In genomic region chr4:132796196-132796886, GRCm38 (mm10) we compare ENCODE assay signal across 8 mouse cellular contexts. TPM values are rescaled to one million over a fixed set of nuclear protein-coding genes. Genes with fewer than 3 reads are reported as not detected.
DNase-seq lines count a peak whose midpoint lies in the region; ATAC-seq and TF ChIP-seq lines count a peak whose summit lies in the region.

Gene Themis2 (minus strand): TSS chr4:132796387.

- peak within 1 kb of the TSS; percentile 81 for H3K4me3 ChIP-seq in ES-Bruce4 (ENCODE audit: low read depth, low read length)
- peak within 1 kb of the TSS; percentile 33 for H3K4me3 ChIP-seq in forebrain, embryonic 12.5 days (replicated peaks)

- intact Hi-C loops in heart, postnatal 25 days (cut with DNase I): no loop called here

- H3K4me1 ChIP-seq in ES-Bruce4 (ENCODE audit: control insufficient read depth, insufficient read depth, low read length): no peaks in the 10 kb centered on the region
- H3K4me1 ChIP-seq in forebrain, embryonic 12.5 days: peaks cover 6% of the 10 kb centered on the region

- peak; percentile 87 to 94 for DNase-seq in adrenal gland, postnatal 36 days
- peak; percentile 54 for DNase-seq in heart, postnatal 25 days (ENCODE audit: low spot score)
- peak; percentile 85 to 89 for DNase-seq in kidney, postnatal 4 days
- peak; percentile 83 to 87 for DNase-seq in lung, postnatal 4 days
- DNase-seq in retina, embryonic 14.5 days (ENCODE audit: low spot score): peak; percentile 77
- peak; percentile 81 for DNase-seq in urinary bladder, postnatal 14 days (ENCODE audit: low spot score)

- TF ChIP-seq EP300 in ES-Bruce4 (IDR thresholded peaks at IDR 0.05; ENCODE audit: insufficient read depth, low read depth, low read length): no peak

- no peak within 1 kb of the TSS for H3K27ac ChIP-seq in ES-Bruce4 (ENCODE audit: insufficient read depth, low read length)
- no peak within 1 kb of the TSS for H3K27ac ChIP-seq in forebrain, embryonic 12.5 days

- no peak for TF ChIP-seq CTCF in ES-Bruce4 (IDR thresholded peaks at IDR 0.05; ENCODE audit: low read depth, low read length)

- H3K4me2 ChIP-seq in forebrain, embryonic 12.5 days: peak within 1 kb of the TSS; percentile 54

- H3K27me3 ChIP-seq in ES-Bruce4 (ENCODE audit: control insufficient read depth, insufficient read depth, low read length, poor library complexity, severe bottlenecking): no peaks in the 10 kb centered on the region
- H3K27me3 ChIP-seq in forebrain, embryonic 12.5 days: peaks cover 31% of the 10 kb centered on the region

- no peak for ATAC-seq in forebrain, embryonic 12.5 days (ENCODE audit: low FRiP score)

- TF ChIP-seq POLR2A in ES-Bruce4 (IDR thresholded peaks at IDR 0.05; ENCODE audit: insufficient read depth, low read length): no peak

- 2% methylated on average over 21 of the region's 21 CpGs for WGBS in forebrain, embryonic 12.5 days

- H3K36me3 ChIP-seq in ES-Bruce4 (ENCODE audit: control insufficient read depth, insufficient read depth, low read length, poor library complexity, severe bottlenecking): no peaks in the 10 kb centered on the region
- no peaks in the 10 kb centered on the region for H3K36me3 ChIP-seq in forebrain, embryonic 12.5 days (replicated peaks)

- peak within 1 kb of the TSS; percentile 12; the same call in 1 of the 2 replicates for H3K9ac ChIP-seq in ES-Bruce4 (ENCODE audit: low read depth, poor library complexity, severe bottlenecking)
- 0 out of 2 replicates have a peak within 1 kb of the TSS, but pooled peaks have one; percentile 25 for H3K9ac ChIP-seq in forebrain, embryonic 12.5 days

- H3K9me3 ChIP-seq in ES-Bruce4 (replicated peaks; ENCODE audit: control insufficient read depth, insufficient read depth, low read length, poor library complexity, severe bottlenecking): no peaks in the 10 kb centered on the region
- H3K9me3 ChIP-seq in forebrain, embryonic 12.5 days: no peaks in the 10 kb centered on the region

RNA-seq across cellular contexts. Expression of gene Themis2, which starts in this region (rescaled TPM):
- polyA plus RNA-seq in ES-Bruce4 (2011; ENCODE audit: insufficient read depth, insufficient read length, low read depth, missing spikeins): 0.72 and 0.84 TPM in 2 replicates
- total RNA-seq in adrenal gland, postnatal 36 days (2021): 1 to 10 TPM; 1.3 to 1.7 TPM
- polyA plus RNA-seq in forebrain, embryonic 12.5 days (2016; fragmentation: Nextera tagmentation; extraction: Ambion mirVana): 0.29 and 0.67 TPM in 2 replicates
- 1 to 10 TPM; 1.9 to 2.0 TPM for total RNA-seq in heart, postnatal 25 days (2021)
